Mouse (Mus musculus): ENCODE results near the gene Ric3.

DNA sequence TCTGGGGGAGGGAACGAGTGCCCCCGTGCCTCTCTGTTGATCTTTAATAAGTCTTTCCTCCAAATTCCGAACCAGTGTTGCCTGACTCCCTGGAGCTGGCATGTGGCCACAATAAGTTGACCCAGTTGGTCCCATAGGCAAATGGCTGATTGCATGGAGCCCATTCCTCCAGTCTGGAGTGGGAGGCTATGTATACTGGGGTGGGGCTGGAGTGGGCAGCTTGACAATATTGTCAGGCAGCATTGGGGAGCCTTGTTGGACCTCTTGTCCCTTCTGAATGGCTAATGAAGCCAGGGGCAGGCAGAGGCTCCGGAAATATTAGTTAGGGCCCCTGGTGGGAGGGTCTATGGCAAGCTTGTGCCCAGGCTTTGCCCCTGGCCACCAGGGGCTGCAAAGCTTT lies 32.8 kb upstream of the Ric3 start:
- TF ChIP-seq KAT2A (conservative IDR thresholded peaks at IDR 0.05; ENCODE audit: low read depth, low read length) = no peak
- TF ChIP-seq MAFK (IDR thresholded peaks at IDR 0.05; ENCODE audit: borderline replicate concordance, low read depth, low read length) = no peak
- TF ChIP-seq TCF12 (IDR thresholded peaks at IDR 0.05; ENCODE audit: low read depth, low read length) = no peak
- TF ChIP-seq CTCF (IDR thresholded peaks at IDR 0.05 in 2 of 3, conservative IDR thresholded peaks at IDR 0.05 in 1 of 3; ENCODE audit: control insufficient read depth in 1 of 3, insufficient read depth in 1 of 3, low read depth in 2 of 3, low read length in 3 of 3, poor library complexity in 1 of 3, severe bottlenecking in 1 of 3) = no peak
- TF ChIP-seq MAX (IDR thresholded peaks at IDR 0.05; ENCODE audit: low read length) = no peak
- no peak for TF ChIP-seq ETS1 (IDR thresholded peaks at IDR 0.05; ENCODE audit: low read depth, low read length)
- no peak for TF ChIP-seq TAL1 (IDR thresholded peaks at IDR 0.05; ENCODE audit: low read length)
- TF ChIP-seq TBP (IDR thresholded peaks at IDR 0.05; ENCODE audit: low read depth, low read length) = no peak

Measured in MEL (cell line).